13 mouse cellular contexts compared by ENCODE assay signal in the genomic region with DNA sequence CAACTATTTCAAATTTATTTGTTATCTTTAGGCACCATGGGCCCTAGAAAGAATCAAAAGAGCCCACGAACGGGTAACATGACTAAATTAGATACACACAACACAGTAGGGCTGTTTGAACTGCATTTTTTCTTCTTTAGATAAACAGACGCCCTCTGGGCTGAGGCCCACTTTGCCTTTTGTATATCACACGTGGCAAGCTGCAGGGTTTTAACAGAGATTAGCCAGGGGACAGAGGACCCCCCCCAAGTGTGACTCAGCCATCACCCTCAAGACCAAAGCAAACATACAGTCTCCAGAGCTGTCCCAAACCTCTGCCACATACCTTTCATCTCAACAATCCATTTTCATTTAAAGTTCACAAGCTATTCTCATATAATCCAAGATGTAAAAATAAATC. TPM values are rescaled to one million over a fixed set of nuclear protein-coding genes. Genes with fewer than 3 reads are reported as not detected.
A peak's percentile ranks its signal among the peaks of the same experiment; 100 is the strongest.
DNase-seq lines count a peak whose midpoint lies in the region; ATAC-seq and TF ChIP-seq lines count a peak whose summit lies in the region.
"Had no signal": no experiment of that assay in that cellular context is flagged by ENCODE, and none has a peak within 500 bp of the region (broad histone marks: within the 10 kb centered on the region; RNA-seq: fewer than 3 reads in every experiment).

No protein-coding gene starts in this region.

- TF ChIP-seq POLR2A in heart, adult 2 months (IDR thresholded peaks at IDR 0.05; ENCODE audit: insufficient read depth, low read depth, low read length): no peak
- no peak for TF ChIP-seq POLR2A in thymus, adult 2 months (IDR thresholded peaks at IDR 0.05; ENCODE audit: control insufficient read depth, extremely low read depth, insufficient read depth, low read length, poor library complexity)

- no peak for TF ChIP-seq CTCF in heart, adult 2 months (IDR thresholded peaks at IDR 0.05)
- no peak for TF ChIP-seq CTCF in thymus, adult 2 months (IDR thresholded peaks at IDR 0.05; ENCODE audit: borderline replicate concordance, control insufficient read depth, extremely low read depth, insufficient read depth, low read length, poor library complexity)
- no peak for TF ChIP-seq CTCF in stomach, postnatal 0 days (IDR thresholded peaks at IDR 0.05; ENCODE audit: low read depth)

- H3K4me2 ChIP-seq in heart, embryonic 14.5 days (ENCODE audit: low read length): peak overlapping the region; percentile 29
- H3K4me2 ChIP-seq in stomach, postnatal 0 days (replicated peaks; ENCODE audit: low read depth): no peak overlapping the region
- H3K4me2 ChIP-seq: neural tube, embryonic 15.5 days had no signal

- peaks cover 16 to 52% of the 10 kb centered on the region in 2 experiments for H3K4me1 ChIP-seq in heart, embryonic 14.5 days (ENCODE audit: control insufficient read depth in 2 of 2, insufficient read depth in 2 of 2, low read length in 2 of 2)
- peaks cover 17% of the 10 kb centered on the region for H3K4me1 ChIP-seq in heart, adult 2 months (ENCODE audit: control insufficient read depth, insufficient read depth, low read length)
- peaks cover 28% of the 10 kb centered on the region for H3K4me1 ChIP-seq in thymus, adult 2 months (replicated peaks; ENCODE audit: control insufficient read depth, insufficient read depth, low read length)
- peaks cover 5% of the 10 kb centered on the region; the same call in 1 of the 2 replicates for H3K4me1 ChIP-seq in stomach, postnatal 0 days (replicated peaks; ENCODE audit: control insufficient read depth, insufficient read depth)

- intact Hi-C loops in heart, adult 2 months (cut with DNase I): no loop called here
- intact Hi-C loops in left cerebral cortex, postnatal 10 days (cut with DNase I): no loop called here

- H3K9ac ChIP-seq in heart, embryonic 14.5 days (ENCODE audit: low read length): no peak overlapping the region
- H3K9ac ChIP-seq in heart, adult 2 months (ENCODE audit: low read depth, low read length): no peak overlapping the region
- no peak overlapping the region for H3K9ac ChIP-seq in stomach, postnatal 0 days (ENCODE audit: low read length)
- H3K9ac ChIP-seq: neural tube, embryonic 15.5 days had no signal

- H3K27me3 ChIP-seq in heart, embryonic 14.5 days (ENCODE audit: control insufficient read depth, insufficient read depth, low read length): no peaks in the 10 kb centered on the region
- no peaks in the 10 kb centered on the region for H3K27me3 ChIP-seq in heart, adult 2 months (ENCODE audit: control insufficient read depth, insufficient read depth, low read length)
- no peaks in the 10 kb centered on the region for H3K27me3 ChIP-seq in thymus, adult 2 months (ENCODE audit: control insufficient read depth, insufficient read depth, low read length)
- no peaks in the 10 kb centered on the region for H3K27me3 ChIP-seq in stomach, postnatal 0 days (ENCODE audit: control insufficient read depth, insufficient read depth, low read length)
- H3K27me3 ChIP-seq: neural tube, embryonic 15.5 days had no signal

- peak overlapping the region; percentile 32 to 74; a peak in 3 of 4 replicates for H3K27ac ChIP-seq in heart, embryonic 14.5 days (replicated peaks in 1 of 2; ENCODE audit: control insufficient read depth in 1 of 2, insufficient read depth in 1 of 2, low read depth in 2 of 2, low read length in 2 of 2)
- no peak overlapping the region for H3K27ac ChIP-seq in heart, adult 2 months
- H3K27ac ChIP-seq in thymus, adult 2 months (ENCODE audit: control insufficient read depth, insufficient read depth, low read length): peak overlapping the region; percentile 95
- no peak overlapping the region for H3K27ac ChIP-seq in stomach, postnatal 0 days (replicated peaks)
- H3K27ac ChIP-seq: neural tube, embryonic 15.5 days had no signal

- peak; percentile 71; the same call in 1 of the 2 replicates for ATAC-seq in heart, embryonic 14.5 days (ENCODE audit: insufficient number of reproducible peaks, insufficient read depth, low FRiP score, low read depth)
- 0 out of 2 replicates have a peak, but pooled peaks have one; percentile 40 for ATAC-seq in stomach, postnatal 0 days (ENCODE audit: low FRiP score, low TSS enrichment)

- H3K4me3 ChIP-seq in heart, embryonic 14.5 days (ENCODE audit: control insufficient read depth in 1 of 2, insufficient read depth in 1 of 2, low read depth in 1 of 2, low read length in 2 of 2): no peak overlapping the region
- no peak overlapping the region for H3K4me3 ChIP-seq in heart, adult 2 months
- H3K4me3 ChIP-seq in thymus, adult 2 months (ENCODE audit: control insufficient read depth, insufficient read depth, low read length): no peak overlapping the region
- H3K4me3 ChIP-seq in stomach, postnatal 0 days (ENCODE audit: low read depth, low read length): no peak overlapping the region
- H3K4me3 ChIP-seq: neural tube, embryonic 15.5 days had no signal

- WGBS in heart, embryonic 14.5 days: 4% methylated on average over 4 of the region's 4 CpGs
- 27% methylated on average over 4 of the region's 4 CpGs for WGBS in heart, adult 2 months
- 13% methylated on average over 4 of the region's 4 CpGs for WGBS in thymus, adult 2 months
- 14% methylated on average over 4 of the region's 4 CpGs for WGBS in stomach, postnatal 0 days

- H3K9me3 ChIP-seq in heart, embryonic 14.5 days (ENCODE audit: control insufficient read depth, low read length): no peaks in the 10 kb centered on the region
- H3K9me3 ChIP-seq in stomach, postnatal 0 days (ENCODE audit: control insufficient read depth, low read length): no peaks in the 10 kb centered on the region
- H3K9me3 ChIP-seq: neural tube, embryonic 15.5 days had no signal

- no peak for TF ChIP-seq EP300 in heart, adult 2 months (IDR thresholded peaks at IDR 0.05; ENCODE audit: insufficient read depth, low read depth, low read length)
- no peak for TF ChIP-seq EP300 in stomach, postnatal 0 days (optimal IDR thresholded peaks at IDR 0.05)

- peaks cover 8% of the 10 kb centered on the region for H3K79me2 ChIP-seq in heart, adult 2 months (replicated peaks; ENCODE audit: control insufficient read depth, insufficient read depth, low read length)

- no peak for DNase-seq in heart, adult 2 months
- no peak for DNase-seq in thymus, adult 2 months
- no peak for DNase-seq in thymus, postnatal 10 days (ENCODE audit: low spot score in 2 of 2)
- peak; percentile 87 for DNase-seq in liver
- DNase-seq in stomach, postnatal 0 days (ENCODE audit: low spot score): no peak
- DNase-seq in layer of hippocampus, adult 9-11 months: no peak
- no peak for DNase-seq in left cerebral cortex, postnatal 10 days (ENCODE audit: extremely low spot score in 1 of 2, low spot score in 2 of 2)
- DNase-seq: cerebellum, adult 11-12 months; kidney, adult 9 months; lung, postnatal 36 days; right cerebral cortex, postnatal 4 days had no signal

- H3K36me3 ChIP-seq in heart, embryonic 14.5 days (ENCODE audit: control insufficient read depth, insufficient read depth, low read length): 0 out of 2 replicates have a peak, but pooled peaks cover 3% of the 10 kb centered on the region
- peaks cover 13% of the 10 kb centered on the region; the same call in 1 of the 2 replicates for H3K36me3 ChIP-seq in heart, adult 2 months (ENCODE audit: control insufficient read depth, insufficient read depth, low read length)
- no peaks in the 10 kb centered on the region for H3K36me3 ChIP-seq in thymus, adult 2 months (ENCODE audit: control insufficient read depth, insufficient read depth, low read length)
- H3K36me3 ChIP-seq in stomach, postnatal 0 days (ENCODE audit: control insufficient read depth, insufficient read depth, low read length): no peaks in the 10 kb centered on the region
- H3K36me3 ChIP-seq: neural tube, embryonic 15.5 days had no signal

RNA-seq across cellular contexts. Expression of a gene that starts 42.1 kb away (rescaled TPM):
- 25.4 and 26.1 TPM in 2 replicates for polyA plus RNA-seq in heart, embryonic 14.5 days (2014; fragmentation: Nextera tagmentation; extraction: Ambion mirVana)
- 10 to 100 TPM; 14.2 to 17.0 TPM for total RNA-seq in heart, adult 2 months (2021)
- polyA plus RNA-seq in heart, adult 2 months (2012; rRNA removed): 13.4 and 26.0 TPM in 2 replicates
- 19.8 and 21.1 TPM in 2 replicates for polyA plus RNA-seq in thymus, adult 2 months (2012; rRNA removed)
- polyA plus RNA-seq in stomach, postnatal 0 days (2015; fragmentation: Nextera tagmentation; extraction: Ambion mirVana): 11.6 and 11.9 TPM in 2 replicates
- total RNA-seq in left cerebral cortex, postnatal 10 days (2021): 10 to 100 TPM; 25.3 to 26.8 TPM

RNA-seq across cellular contexts. Expression of a gene that starts 42.6 kb away (rescaled TPM):
- polyA plus RNA-seq in heart, embryonic 14.5 days (2014; fragmentation: Nextera tagmentation; extraction: Ambion mirVana): 178 and 183 TPM in 2 replicates
- total RNA-seq in heart, adult 2 months (2021): 100 to 1,000 TPM; 123 to 129 TPM
- polyA plus RNA-seq in heart, adult 2 months (2012; rRNA removed): 50.4 and 93.0 TPM in 2 replicates
- polyA plus RNA-seq in thymus, adult 2 months (2012; rRNA removed): 130 and 139 TPM in 2 replicates
- polyA plus RNA-seq in stomach, postnatal 0 days (2015; fragmentation: Nextera tagmentation; extraction: Ambion mirVana): 119 and 122 TPM in 2 replicates
- total RNA-seq in left cerebral cortex, postnatal 10 days (2021): 100 to 1,000 TPM; 229 to 235 TPM

Comparison
In these comparisons a context has a peak if more than half of its experiments do, and no peak if none do; other contexts are left out.
1. H3K27ac ChIP-seq: peak in heart, embryonic 14.5 days (2 of 2) and thymus, adult 2 months (single experiment); none in heart, adult 2 months (single experiment) and stomach, postnatal 0 days (single experiment).